Mouse (Mus musculus) kidney, adult 2 months (tissue): ENCODE data around the gene Gm2381.
"Not testable (repeated sequence)": the region's sequence is repeated elsewhere in the genome, so short reads cannot be mapped to it uniquely, and the experiment has no call there.

Experiments
- CTCF ChIP-seq: fragments of 200-500 bp; conservative IDR thresholded peaks from 2 replicates; pipeline ENCODE4 v1.5.1; 2011; ENCODE audit warnings: low read depth, mild to moderate bottlenecking, control low read depth, low read length, moderate library complexity, mixed read lengths; ENCODE audit not compliant: insufficient read depth, insufficient read length
- POLR2A ChIP-seq: fragments of 200-500 bp; IDR thresholded peaks from one replicate; pipeline ENCODE4 v1.6.1; 2011; ENCODE audit warnings: low read depth, low read length, control low read depth

DNA sequence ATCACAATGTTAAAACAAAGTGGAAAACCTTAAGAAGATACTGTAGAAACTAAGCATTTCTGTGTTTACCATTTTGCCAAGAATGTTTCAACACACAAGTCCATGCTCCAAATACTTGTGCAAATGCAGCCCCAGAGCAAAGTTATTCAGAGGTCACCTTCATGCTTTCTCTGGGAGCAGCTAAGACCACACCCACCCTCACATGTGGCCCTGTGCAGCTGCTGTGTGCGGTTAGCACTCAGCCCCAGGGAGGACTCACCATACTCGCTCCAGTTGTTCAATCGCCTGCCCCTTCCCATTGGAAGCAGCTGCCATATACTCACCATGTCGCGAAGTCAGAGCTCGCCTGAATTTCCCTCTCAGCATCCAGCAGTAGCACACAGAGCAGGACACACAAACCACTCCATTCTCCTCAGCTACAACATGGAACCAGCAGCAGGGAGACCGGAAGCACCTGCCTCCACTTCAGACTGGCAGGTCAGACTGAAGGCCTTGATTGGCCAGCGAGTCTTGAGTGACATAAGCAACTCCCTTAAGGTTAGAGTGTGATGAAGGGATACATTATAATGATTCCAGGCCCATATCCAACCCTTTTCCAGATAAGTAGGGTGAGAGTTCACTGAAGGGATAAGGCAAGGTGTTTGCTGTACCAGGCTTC lies at the start of gene Gm2381:
- TF ChIP-seq CTCF, POLR2A: not testable (repeated sequence)
